In genomic region chr14:35404249-35404908, GRCm38 (mm10) we compare ENCODE assay signal across 10 mouse cellular contexts.
"Had no signal": no experiment of that assay in that cellular context is flagged by ENCODE, and none has a peak within 500 bp of the region (broad histone marks: within the 10 kb centered on the region; RNA-seq: fewer than 3 reads in every experiment).

No protein-coding gene starts in this region.

- H3K4me3 ChIP-seq: limb, embryonic 13.5 days had no signal

- H3K4me1 ChIP-seq: limb, embryonic 13.5 days had no signal

- H3K27me3 ChIP-seq: limb, embryonic 13.5 days had no signal

- DNase-seq: kidney, adult 9 months; kidney, postnatal 36 days; left cerebral cortex, postnatal 4 days; lung, adult 18-20 months; thymus, postnatal 4 days had no signal

- H3K9ac ChIP-seq: limb, embryonic 13.5 days; liver, embryonic 14.5 days had no signal

- H3K9me3 ChIP-seq: limb, embryonic 13.5 days had no signal

- H3K4me2 ChIP-seq: limb, embryonic 13.5 days had no signal

- H3K36me3 ChIP-seq: limb, embryonic 13.5 days had no signal

- ATAC-seq: intestine, postnatal 0 days had no signal

- H3K27ac ChIP-seq: kidney, postnatal 0 days; limb, embryonic 13.5 days; liver, embryonic 14.5 days; stomach, postnatal 0 days had no signal
